Mouse (Mus musculus) heart, postnatal 4 days (tissue): ENCODE data around the gene Afap1. TPM values are rescaled to one million over a fixed set of nuclear protein-coding genes. Genes with fewer than 3 reads are reported as not detected.

Experiments used
- DNase-seq: peaks from one replicate; pipeline ENCODE4 v3.0.0; 2021
- total RNA-seq, 2 experiments: library from RNA; stranded (reverse); gene quantifications; 2 replicates each; pipeline ENCODE4 v1.2.3; 2021

Gene Afap1
- total RNA-seq, 2 experiments from 2014 or later: 45.2 to 45.9 TPM

DNA sequence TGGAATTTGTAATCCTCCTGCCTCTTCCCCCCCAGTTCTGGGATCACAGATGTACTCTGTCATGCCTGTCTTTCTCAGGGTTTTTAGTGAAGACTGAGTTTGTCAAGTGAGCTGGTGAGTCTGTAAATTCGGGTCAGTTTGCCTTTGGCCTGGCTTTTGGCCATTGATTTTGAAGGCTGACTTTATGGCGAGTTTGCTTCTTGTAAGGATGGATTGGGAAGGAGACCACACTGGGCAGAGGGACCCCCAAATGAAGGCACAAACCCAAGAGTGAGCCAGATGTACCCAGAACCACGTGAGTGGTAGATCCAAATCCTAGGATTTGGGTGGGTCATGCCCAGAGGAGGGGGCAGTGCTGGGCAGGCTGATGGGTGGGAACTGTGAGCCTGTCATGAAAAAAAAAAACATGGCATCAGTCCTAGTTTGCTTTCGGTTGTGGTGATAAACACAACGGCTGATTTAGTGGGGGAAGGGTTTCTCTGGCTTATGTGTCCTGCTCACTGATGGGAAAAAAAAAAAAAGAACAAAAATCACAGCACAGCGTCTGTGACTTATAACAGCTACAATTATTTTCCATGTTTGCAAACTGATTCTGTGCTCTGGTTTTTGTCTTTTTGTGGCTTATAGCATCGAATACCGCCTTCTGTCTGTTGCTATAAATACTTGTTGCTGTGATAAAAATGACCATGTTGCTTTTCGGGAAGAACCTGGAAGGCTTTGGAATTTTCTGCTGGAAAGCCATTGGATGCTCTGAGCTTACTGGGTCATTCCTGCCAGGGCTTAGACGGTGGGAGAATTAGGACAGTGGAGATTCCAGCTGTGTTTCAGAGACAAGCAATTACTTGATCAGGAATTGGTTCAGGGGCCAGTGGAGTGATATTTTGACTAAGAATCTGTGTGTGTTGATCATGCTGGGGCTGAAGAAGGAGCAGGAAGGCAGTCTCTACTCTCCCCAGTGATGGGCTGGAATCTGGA is 45.4 kb downstream of the Afap1 start:
- DNase-seq: no peak

DNA sequence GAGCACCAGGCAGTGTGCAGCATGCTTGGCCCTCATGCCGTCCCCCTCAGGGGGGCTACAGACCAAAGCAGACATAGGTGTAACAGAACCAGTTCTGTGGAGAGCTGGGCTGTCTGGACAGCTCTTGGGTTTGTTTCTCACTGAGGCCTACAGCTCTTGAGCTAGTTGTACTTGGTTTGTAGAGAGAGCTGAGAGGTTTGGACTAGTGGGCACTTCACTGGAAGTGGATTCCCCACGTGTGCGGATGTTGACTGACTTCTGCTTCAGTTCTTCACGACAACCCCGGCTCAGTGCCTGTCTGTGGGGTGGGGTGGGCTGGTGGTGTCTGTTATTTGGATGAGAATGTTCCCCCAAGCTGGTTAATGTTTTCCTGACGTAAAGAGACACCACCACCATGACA is 46.8 kb downstream of the Afap1 start:
- DNase-seq: no peak

DNA sequence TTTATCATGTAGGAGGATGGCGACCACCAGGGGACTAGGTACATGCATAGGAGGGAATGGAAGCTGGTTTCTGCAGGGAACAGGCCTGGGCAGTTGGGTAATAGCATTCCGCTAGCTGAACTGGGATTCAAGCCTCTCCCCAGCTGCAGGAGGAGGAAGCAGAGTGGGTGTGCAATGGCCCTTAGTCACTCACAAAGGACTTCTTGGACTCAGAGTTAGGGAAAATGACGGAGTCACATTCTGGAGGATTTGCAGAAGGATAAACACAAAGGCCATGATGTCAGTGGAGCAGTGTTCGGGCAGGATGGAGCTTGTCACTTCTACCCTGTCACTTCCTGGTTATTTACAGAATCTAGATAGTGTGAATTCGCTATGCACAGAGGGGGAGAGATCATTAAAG is 50.4 kb downstream of the Afap1 start:
- peak; percentile 49 for DNase-seq

DNA sequence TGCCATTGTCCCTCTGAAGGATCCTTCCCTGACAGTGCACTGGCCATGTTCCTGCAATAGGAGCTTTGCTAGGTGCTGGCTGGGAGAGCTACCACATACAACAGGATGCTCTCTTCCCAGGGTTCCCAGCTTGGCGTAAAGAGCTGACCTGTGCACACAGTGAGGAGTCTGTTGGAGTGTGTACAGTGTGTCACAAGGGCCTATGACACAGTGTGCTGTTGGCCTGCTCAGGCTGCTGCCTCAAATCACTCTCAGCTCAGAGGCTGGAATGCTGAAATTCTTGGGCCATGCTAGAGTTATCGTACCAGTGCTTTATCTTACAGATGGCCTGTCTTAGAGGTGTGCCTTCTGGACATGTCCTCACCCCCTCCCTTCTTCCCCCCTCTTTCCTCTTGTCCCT is 53.7 kb downstream of the Afap1 start:
- no peak for DNase-seq

DNA sequence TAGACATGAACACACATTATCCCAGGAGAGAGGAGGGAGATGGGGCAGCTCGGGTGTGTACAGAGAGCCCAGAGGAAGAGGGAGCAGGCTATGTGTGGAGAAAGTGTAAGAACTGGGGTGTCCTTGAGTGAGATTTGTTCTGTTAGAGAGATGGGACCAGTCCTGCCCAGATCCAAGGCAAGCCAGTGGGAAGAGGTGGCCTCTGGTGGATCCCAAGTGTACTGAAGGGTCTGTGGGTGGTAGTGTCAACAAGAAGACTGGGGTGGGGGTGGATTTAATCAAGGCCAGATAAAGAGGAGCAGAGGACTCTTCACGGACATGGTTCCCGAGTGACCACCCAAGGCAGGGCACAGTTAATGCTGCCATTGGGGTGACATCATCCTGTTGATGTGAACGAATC is 54.3 kb downstream of the Afap1 start:
- no peak for DNase-seq

DNA sequence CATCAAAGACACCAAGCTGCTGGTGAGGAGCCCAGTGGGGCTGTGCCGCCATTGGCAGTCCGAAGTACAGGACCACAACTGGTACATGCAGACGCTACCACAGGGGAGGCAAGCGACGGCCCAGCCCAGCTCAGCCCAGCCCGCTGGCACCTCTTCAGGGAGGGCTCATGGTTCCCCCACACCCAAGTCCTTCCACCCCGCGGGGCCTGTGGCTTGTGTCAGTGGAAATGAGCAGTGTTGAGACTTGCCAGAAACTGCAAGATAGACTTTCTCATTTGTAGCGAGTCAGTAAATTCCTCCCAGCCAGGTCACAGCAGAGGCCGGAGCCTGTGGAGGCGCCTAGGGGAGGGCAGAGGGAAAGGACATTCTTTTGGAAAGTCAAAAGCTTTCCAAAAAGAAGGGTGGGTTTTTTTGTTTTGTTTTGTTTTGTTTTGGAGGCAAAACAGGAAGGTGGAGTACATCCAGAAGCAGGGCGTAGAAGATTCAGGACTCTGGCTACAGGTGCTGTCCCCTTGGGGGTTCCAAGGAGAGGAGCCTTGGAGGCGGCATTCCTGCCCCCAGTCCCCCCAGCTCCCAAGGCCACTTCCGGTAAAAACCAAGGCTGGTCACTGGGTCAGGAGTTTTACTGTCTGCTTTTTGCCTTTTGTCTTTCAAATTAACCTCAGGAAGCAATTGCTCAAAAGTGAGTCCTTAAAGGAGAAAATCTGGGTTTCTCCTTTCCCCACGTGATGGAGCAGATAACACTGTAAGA is 55.3 kb downstream of the Afap1 start:
- peak; percentile 42 for DNase-seq

DNA sequence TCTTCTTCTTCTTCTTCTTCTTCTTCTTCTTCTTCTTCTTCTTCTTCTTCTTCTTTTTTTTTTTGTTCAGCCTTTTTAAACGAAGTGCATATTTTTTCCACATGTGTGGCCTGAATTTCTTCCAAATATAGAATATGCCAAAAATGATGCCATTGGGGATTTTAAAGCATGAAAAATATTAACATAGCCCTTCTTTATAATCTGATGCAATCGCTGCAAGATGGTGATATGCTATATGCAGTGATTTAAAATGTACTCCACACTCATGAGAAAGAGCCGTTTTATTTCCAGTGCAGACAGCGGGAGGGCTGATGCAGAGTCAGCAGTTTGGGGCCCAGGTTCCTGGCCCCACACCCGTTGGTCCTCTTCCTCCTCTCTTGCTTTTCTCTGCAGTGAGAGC is 55.9 kb downstream of the Afap1 start:
- DNase-seq: no peak

DNA sequence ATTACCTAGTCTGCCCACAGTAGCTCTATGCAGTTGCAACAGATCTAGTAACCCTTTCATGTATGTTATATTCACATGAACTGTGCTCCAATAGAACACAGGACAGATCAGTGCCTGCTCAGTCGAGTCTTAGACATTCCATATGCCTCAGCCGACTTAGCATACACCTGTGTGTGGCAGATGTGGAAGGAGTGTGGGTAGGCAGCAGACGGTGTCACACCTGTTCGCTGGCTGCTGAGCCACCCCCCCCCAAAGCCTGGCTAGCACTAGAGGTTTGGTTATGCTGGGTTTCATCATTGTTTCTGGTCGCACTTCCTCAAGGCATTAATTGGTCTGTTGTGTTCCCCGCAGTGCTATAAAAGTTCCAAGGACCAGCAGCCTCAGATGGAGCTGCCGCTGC is 57.4 kb downstream of the Afap1 start:
- DNase-seq: no peak

DNA sequence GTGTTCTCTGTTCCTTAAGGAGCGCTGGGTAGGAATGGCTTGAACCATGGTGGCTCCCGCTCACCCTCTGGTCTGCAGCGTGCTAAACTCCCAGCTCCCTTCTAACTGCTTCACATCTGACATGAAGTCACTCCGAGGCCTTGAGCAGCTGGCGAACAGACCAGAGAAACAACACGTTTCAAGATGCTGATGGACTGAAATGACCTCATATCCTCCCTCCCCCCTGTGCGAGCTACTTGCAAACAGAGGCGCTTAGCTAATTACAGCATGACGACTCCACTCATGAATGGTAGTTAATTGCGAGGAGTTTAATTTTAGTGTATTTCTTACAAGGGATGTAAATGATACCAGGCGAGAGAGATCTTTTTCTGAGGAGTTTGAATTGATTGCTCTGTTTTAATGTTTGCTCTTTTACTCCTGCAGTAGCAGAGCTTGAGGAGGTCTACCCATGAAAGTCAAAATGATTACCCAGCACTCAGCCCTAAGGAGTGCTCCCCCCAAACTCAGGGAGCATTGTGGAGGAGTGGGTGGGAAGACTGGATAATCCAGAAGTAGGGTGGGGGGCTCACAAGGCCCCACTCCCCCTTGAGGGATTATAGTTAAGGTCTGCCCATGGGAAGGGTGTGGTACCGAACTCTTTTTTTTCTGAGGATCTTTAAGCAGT is 61.1 kb downstream of the Afap1 start:
- peak; percentile 46 for DNase-seq

DNA sequence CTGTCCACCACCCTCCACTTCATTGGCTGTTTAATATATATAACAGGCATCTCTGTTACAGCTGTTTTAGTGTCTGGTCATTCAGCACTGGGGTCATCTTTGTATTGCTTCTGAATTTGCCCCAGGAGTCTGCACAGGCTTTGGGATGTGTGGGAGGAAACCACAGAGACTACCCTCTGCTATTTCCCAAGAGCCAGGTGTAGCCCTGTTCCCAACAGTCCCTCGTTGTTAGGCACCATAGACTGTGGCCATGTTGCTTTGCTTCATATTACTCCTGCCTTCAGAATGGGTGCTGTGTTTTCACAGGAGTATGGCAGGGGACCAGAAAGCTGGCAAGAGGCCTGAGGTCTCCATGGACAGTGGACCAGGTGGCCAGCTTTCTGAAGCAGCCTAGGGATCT is 63.1 kb downstream of the Afap1 start:
- DNase-seq: no peak

DNA sequence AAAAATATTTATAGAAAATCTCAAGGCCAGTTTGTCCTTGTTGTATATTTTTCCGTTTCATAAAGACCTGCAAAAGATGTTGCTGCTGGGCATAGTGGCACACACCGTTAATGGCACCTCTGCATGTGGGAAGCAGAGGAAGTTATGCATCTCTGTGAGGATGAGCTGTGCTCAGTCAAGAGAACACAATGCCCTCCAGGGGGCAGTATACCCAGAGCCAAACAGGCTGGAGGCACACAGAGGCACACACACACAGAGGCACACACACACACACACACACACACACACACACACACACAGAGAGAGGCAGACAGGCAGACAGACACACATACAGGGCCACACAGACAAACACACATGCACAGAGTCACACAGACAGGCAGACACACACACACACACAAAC is 65.6 kb downstream of the Afap1 start:
- DNase-seq: no peak

DNA sequence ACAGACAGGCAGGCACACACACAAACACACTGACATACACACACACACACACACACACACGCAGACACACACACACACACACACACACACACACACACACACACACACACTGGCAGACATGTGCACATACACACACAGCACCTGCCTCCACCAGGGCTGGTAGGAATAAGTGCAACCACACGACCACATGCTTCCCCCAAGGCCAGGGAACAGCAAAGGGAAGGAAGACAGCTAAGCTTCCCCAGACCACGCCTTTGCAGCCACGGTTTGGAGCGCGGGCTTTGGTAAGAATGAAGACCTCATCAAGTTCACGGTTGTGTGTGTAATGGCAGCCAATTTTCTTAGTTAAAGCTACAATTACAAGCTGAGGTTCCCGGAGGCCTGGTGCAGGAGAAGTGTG is 67.0 kb downstream of the Afap1 start:
- no peak for DNase-seq

DNA sequence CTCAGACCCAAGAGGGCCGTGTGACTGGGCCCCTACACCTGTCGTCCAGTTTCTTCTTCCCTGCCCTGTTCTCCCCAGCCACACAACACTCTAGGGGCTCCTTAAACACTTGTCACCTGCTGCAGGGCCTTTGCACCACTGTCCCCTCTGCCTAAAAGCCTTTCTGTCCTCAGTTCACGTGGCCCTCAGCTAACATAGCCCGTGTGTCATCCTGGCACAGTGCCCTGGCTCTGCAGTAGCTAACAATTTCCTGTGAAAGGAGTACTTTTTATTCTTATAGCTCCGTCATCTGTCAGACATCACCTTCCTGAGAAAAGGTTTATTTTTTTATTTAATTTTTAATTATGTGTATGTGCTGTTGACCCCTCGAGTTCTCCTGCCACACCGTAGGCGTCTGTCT is 68.2 kb downstream of the Afap1 start:
- DNase-seq: no peak

DNA sequence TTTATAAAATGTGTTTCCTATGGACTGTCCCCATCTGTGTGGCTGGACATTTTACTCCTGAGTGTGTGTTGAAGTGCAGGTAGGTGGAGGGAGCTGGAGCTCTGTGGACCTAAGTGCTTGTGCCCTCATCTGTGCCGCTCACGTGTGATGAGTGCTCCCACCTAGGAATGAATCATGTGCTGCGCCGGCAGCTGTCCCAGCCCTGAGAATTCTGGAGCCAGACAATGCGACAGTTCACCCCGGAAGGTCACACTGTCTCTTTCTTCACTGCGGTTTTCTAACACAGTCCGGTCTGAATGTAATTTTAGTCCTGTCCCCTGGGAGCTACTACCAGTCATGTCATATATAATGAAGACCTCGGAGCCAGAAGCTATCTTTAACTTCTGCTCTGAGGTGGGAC is 70.5 kb downstream of the Afap1 start:
- DNase-seq: peak; percentile 61

DNA sequence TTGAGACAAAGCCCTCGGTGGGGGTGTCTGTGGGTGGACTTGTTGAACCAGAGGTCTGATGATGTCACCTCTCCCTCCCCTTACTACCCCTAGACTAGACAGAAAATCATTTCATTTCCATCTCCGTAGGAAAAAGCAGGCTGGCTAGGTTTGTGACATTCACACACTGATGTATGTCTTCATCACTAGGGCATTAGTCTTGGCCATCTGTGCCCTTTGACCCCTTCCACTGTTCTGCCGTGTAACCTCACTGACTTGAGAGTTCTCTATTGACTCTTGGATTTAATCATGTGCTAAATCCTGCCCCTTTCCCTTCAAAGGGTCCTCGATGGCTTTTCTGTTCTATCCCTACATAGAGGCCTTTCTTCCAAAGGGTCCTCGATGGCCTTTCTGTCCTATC is 71.9 kb downstream of the Afap1 start:
- DNase-seq: no peak

DNA sequence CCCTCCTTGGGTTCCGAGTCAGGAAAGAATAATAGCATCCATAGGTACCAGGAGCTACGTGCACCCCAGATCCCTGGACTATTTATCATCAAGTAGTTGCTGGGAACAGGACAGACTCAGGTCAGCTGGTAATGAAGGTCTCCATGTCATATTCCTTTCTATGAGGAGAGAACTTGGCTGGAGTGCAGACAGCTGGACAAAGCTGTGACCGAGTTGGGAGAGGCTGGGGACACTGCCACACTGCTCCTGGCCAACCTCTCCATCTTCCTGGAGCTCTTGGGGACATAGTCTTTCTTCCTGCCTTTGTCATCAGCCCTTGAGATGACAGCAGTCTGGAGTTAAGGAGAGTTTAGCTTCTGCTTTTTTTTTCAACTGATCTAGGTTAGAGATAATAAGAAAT is 76.7 kb downstream of the Afap1 start:
- DNase-seq: peak; percentile 55

DNA sequence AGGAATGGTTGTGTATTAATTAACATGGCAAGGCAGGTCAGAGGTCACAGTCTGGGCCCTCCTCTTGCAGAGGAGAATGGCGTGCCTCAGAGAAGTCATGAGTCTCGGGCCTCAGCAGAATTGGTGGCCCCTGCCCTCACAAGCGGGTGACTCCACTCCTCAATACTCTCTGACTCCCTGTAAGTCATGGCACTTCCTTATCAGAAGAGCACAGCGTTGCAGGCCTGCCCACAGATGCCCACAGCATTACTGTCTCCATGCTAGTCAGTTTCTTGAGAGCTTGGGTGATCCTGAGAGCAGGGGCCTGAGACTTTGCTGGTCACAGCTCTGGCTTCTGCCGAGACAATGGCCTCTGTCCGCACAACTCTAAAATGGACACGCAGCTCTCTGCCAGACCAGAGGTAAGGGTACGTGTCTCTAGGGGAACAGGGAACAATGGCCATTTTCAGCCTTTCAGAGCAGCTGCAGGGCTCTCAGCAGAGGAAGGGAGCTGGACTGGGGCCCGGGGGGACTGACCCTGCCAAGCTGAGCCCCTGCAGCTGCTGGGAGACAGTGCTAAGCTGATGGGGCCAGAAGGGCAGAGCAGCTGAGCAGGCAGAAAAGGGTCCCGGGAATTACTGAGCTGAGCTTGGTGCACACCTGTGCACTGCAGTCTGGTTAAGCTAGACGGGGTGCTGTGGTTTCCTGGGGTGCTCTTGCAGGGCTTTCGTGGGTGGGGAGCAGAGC is 77.4 kb downstream of the Afap1 start:
- DNase-seq: peak; percentile 79

DNA sequence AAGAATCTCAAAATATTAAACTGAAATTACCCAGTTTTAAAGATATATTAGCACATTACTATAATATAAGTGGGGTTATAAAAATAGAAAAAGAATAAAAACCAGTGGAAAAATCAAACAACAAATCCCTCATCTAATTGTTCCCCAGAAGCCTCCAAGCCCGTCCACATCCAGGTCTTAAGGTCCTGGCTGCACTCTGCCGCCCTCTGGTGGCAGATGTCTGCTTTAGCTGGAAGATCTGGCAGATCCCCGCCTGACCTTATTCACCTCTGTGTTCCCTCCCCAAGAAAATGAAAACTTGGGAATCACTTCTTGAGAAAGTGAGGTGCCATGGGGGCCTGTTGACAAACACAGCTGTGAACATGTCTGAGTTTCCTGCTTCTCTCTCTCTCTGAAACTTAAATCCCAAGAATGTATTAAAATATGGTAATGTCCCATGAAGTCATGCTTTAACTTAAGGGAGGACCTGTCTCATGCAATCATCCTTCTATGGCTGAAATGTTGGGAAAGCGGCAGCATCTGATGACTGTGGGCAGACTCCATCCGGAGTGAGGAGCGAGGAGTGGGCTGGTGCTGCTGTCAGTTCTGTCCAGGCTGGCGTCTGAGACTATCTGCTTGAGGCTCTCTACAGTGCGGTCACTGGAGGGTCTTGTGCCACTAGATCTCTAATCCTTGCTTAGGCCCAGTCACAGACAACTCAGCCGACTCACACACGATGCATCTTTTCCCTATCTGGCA is 78.9 kb downstream of the Afap1 start:
- peak; percentile 89 for DNase-seq

DNA sequence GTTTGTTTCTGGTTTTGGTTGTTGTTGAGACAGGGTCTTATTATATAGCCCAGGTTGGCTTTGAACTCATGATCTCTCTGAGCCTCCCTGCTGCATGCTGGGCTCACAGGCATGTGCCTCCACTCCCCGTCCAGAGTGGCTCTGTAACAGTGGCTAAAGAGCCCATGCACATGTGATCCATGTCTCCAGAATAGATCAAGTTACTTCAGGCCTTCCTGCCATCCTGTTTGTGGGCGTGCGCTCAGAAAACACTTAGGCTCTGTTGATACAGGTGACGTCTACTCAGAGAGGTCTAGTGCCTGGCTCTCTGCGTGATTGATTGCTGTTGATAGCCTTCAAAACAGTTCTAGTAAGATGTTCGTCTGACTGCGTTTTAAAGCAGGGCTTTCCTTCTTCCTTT is 79.6 kb downstream of the Afap1 start:
- DNase-seq: no peak

DNA sequence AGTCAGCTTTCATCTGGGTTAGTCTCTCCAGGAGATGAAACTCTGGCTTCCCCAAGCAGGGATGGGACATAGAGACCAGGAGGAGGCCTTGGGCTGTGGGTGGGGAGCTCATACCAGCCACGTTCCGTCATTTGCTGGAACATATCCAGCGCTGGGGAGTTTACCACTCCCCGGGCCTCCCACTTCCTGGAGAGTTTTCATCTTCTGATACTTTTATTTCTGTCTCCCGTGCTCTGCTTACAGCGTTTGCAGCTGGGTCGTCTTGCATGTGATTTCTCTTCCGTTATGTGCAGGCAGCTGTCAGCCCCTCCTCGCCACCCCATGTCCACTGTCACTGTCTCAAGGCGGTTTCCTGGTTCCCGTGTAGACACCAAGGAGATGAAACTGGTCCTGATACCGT is 80.7 kb downstream of the Afap1 start:
- DNase-seq: peak; percentile 94

DNA sequence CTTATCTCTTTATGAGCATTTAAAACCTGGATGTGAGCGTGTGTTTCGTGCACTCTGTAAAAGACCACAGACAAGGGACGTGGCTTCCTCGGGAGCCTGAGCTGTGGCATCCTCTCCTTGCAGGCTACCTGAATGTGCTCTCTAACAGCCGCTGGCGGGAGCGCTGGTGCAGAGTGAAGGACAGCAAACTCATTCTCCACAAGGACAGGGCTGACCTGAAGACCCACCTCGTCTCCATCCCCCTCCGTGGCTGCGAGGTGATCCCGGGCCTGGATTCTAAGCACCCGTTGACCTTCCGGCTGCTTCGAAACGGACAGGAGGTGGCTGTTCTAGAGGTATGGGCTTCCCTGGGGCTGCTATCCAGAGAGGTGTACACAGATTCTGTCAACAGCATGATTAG is 81.1 kb downstream of the Afap1 start:
- DNase-seq: no peak

DNA sequence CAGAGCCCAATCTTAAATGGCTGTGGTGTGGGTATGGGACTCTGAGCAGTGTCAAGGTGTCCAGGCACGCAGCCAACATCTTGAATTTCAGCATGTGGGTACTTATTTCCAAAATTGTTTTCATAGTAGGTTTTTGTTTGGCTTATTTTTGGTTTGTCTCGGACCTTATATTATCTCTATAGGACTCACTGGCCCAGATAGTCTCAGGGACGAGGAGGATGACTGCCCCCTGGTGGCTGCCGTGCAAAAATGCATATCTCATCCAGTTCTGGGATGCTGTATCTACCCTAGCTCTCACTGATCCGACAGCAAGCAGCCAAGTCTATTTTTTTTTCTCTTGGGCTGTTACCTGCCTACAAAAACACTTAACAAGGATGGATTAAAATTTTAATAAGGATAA is 82.6 kb downstream of the Afap1 start:
- DNase-seq: peak; percentile 88
